ENCODE assay signal across 29 mouse cellular contexts in the genomic region with DNA sequence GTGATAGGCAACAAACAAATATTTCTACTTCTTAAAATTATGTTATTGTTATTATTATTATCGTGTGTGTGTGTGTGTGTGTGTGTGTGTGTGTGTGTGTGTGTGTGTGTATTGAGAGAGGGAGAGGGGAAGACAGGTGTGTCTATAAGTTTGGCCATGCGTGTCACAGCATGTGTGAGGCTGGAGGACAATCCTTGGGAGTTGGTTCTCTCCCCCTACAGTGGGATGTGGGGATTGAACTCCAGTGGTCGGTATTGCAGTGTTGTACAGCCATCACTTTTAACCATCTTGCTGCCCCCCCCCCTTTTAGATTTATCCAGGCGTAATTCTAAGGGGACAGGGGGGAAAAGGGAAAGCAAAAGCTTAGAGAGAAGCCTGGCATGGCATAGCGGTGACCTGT. TPM values are rescaled to one million over a fixed set of nuclear protein-coding genes. Genes with fewer than 3 reads are reported as not detected.
"Had no signal": no experiment of that assay in that cellular context is flagged by ENCODE, and none has a peak within 500 bp of the region (broad histone marks: within the 10 kb centered on the region; RNA-seq: fewer than 3 reads in every experiment).

No protein-coding gene starts in this region.

- H3K27ac ChIP-seq: limb, embryonic 10.5 days; limb, embryonic 12.5 days; limb, embryonic 13.5 days; limb, embryonic 15.5 days; liver, embryonic 12.5 days; liver, embryonic 13.5 days; liver, embryonic 14.5 days; liver, embryonic 15.5 days; lung, embryonic 15.5 days; midbrain, embryonic 10.5 days; midbrain, embryonic 12.5 days; midbrain, embryonic 13.5 days; midbrain, embryonic 15.5 days had no signal

- DNase-seq: left cerebral cortex, postnatal 4 days; liver; liver, embryonic 13.5 days; liver, postnatal 0 days; lung, adult 18-20 months; lung, adult 2 months; lung, embryonic 14.5 days; lung, postnatal 10 days; lung, postnatal 14 days; lung, postnatal 36 days; lung, postnatal 4 days; midbrain, embryonic 14.5 days had no signal

- H3K27me3 ChIP-seq: limb, embryonic 12.5 days; limb, embryonic 13.5 days; limb, embryonic 15.5 days; liver, embryonic 12.5 days; liver, embryonic 13.5 days; liver, embryonic 15.5 days; lung, embryonic 15.5 days; megakaryocyte, embryonic 14.5 days; midbrain, embryonic 12.5 days; midbrain, embryonic 13.5 days; midbrain, embryonic 15.5 days had no signal

- H3K36me3 ChIP-seq: limb, embryonic 10.5 days; limb, embryonic 13.5 days; liver, embryonic 12.5 days; liver, embryonic 13.5 days; liver, embryonic 15.5 days; midbrain, embryonic 12.5 days; midbrain, embryonic 13.5 days; midbrain, embryonic 15.5 days had no signal

- H3K9me3 ChIP-seq: limb, embryonic 10.5 days; limb, embryonic 12.5 days; limb, embryonic 13.5 days; limb, embryonic 15.5 days; liver, embryonic 12.5 days; liver, embryonic 13.5 days; liver, embryonic 15.5 days; lung, embryonic 15.5 days; megakaryocyte, embryonic 14.5 days; midbrain, embryonic 10.5 days; midbrain, embryonic 12.5 days; midbrain, embryonic 13.5 days; midbrain, embryonic 15.5 days had no signal

- H3K4me3 ChIP-seq: limb, embryonic 10.5 days; limb, embryonic 12.5 days; limb, embryonic 13.5 days; limb, embryonic 15.5 days; liver, embryonic 12.5 days; liver, embryonic 13.5 days; liver, embryonic 15.5 days; lung, embryonic 15.5 days; megakaryocyte, embryonic 14.5 days; midbrain, embryonic 10.5 days; midbrain, embryonic 12.5 days; midbrain, embryonic 13.5 days; midbrain, embryonic 15.5 days had no signal

- H3K4me1 ChIP-seq: limb, embryonic 12.5 days had no signal

RNA-seq across cellular contexts. Expression of a gene that starts 28.7 kb away (rescaled TPM):
- total RNA-seq: megakaryocyte-erythroid progenitor cell, adult 5-6 weeks; monocyte, adult 5-6 weeks had no signal
- polyA plus RNA-seq: liver, adult 2 months; macrophage had no signal
